Mouse (Mus musculus): Measurements from ENCODE around the gene Vmn1r119. TPM values are rescaled to one million over a fixed set of nuclear protein-coding genes. Genes with fewer than 3 reads are reported as not detected.

Gene Vmn1r119
- not detected for polyA plus RNA-seq (2017; shearing (Covaris generic))

DNA sequence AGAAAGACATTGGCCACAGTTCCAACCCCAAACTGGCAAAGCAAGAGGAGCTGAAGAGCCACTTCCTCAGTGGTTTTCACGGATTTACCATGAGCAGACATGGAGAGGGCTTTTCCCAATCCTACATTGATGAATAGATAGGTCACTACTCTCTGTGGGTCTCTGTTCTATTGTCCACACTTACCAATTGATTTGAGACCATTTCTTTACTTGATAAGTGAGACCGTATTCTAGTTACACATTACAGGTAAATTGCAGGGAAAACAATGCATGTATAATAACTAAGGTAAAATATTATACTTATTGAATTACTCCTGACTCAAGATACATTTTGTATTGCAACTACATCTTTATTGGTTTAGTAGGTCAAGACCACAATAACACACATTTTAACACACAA lies at the start of gene Vmn1r119:
Gene Vmn1r119 (minus strand): TSS at position 101 of the 400 bp plus-strand sequence.

DNA sequence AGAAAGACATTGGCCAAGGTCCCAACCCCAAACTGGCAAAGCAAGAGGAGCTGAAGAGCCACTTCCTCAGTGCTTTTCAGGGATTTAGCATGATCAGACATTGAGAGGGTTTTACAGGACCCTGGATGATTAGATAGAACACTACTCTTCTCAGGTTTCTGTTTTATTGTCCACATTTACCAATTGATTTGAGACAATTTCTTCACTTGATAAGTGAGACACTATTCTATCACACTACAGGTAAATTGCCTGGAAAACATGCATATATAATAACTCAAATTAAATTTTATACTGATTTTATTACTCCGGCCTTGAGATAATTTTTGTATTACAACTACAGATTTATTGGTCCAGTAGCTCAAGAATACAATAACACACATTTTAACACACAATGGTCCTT lies 41.4 kb upstream of the Vmn1r119 start, which contains the start of gene Vmn1r120:
Gene Vmn1r120 (minus strand): TSS at position 101 of the 400 bp plus-strand sequence.

Other genes with a start within 250 kb of the Vmn1r119 start
- not detected for gene Vmn1r112, start 241.3 kb downstream of the Vmn1r119 start, polyA plus RNA-seq (2017; shearing (Covaris generic))
- not detected for gene Vmn1r113, start 225.2 kb downstream of the Vmn1r119 start, polyA plus RNA-seq (2017; shearing (Covaris generic))
- gene Vmn1r114, start 200.3 kb downstream of the Vmn1r119 start, polyA plus RNA-seq (2017; shearing (Covaris generic)) = not detected
- gene Vmn1r115, start 167.5 kb downstream of the Vmn1r119 start, polyA plus RNA-seq (2017; shearing (Covaris generic)) = not detected
- gene Vmn1r116, start 140.2 kb downstream of the Vmn1r119 start, polyA plus RNA-seq (2017; shearing (Covaris generic)) = not detected
- not detected for gene Vmn1r117, start 128.3 kb downstream of the Vmn1r119 start, polyA plus RNA-seq (2017; shearing (Covaris generic))
- gene Vmn1r118, start 100.1 kb downstream of the Vmn1r119 start, polyA plus RNA-seq (2017; shearing (Covaris generic)) = not detected
- not detected for gene Vmn1r120, start 41.3 kb upstream of the Vmn1r119 start, polyA plus RNA-seq (2017; shearing (Covaris generic))
- not detected for gene Vmn1r121, start 86.1 kb upstream of the Vmn1r119 start, polyA plus RNA-seq (2017; shearing (Covaris generic))
- not detected for gene Vmn1r122, start 121.7 kb upstream of the Vmn1r119 start, polyA plus RNA-seq (2017; shearing (Covaris generic))
- gene Vmn1r123, start 149.7 kb upstream of the Vmn1r119 start, polyA plus RNA-seq (2017; shearing (Covaris generic)) = not detected
- not detected for gene Gm5157, start 178.0 kb upstream of the Vmn1r119 start, polyA plus RNA-seq (2017; shearing (Covaris generic))
- gene Vmn1r124, start 248.2 kb upstream of the Vmn1r119 start, polyA plus RNA-seq (2017; shearing (Covaris generic)) = not detected

Measured in effector memory CD4-positive, alpha-beta T cell, adult 7 months (primary cell).